Mouse (Mus musculus) heart, postnatal 0 days (tissue): ENCODE measurements around the gene Gal3st4. TPM values are rescaled to one million over a fixed set of nuclear protein-coding genes. Genes with fewer than 3 reads are reported as not detected.
A peak's percentile ranks its signal among the peaks of the same experiment; 100 is the strongest.

Experiments used
- ATAC-seq: fragments of 200-750 bp; cut with Nextera tagmentation; 2 replicates; pipeline ENCODE4 v1.8.0; 2017; ENCODE audit warnings: low read depth, moderate number of reproducible peaks, moderate library complexity; ENCODE audit not compliant: insufficient read depth
- DNase-seq: peaks from one replicate; pipeline ENCODE4 v3.0.0-alpha.2; 2016; ENCODE audit warnings: low spot score
- H3K27ac ChIP-seq: fragments of 300-500 bp; sonication (generic); 2 replicates; pipeline ENCODE4 v1.5.1; 2014; ENCODE audit warnings: low read depth, mild to moderate bottlenecking
- H3K27me3 ChIP-seq: fragments of 300-500 bp; sonication (generic); 2 replicates; pipeline ENCODE4 v1.6.1; 2014; ENCODE audit warnings: low read length, mixed read lengths; ENCODE audit not compliant: control insufficient read depth, insufficient read depth
- H3K36me3 ChIP-seq: fragments of 300-500 bp; sonication (generic); replicated peaks from 2 replicates; pipeline ENCODE4 v1.6.1; 2014; ENCODE audit warnings: low read length, mixed read lengths; ENCODE audit not compliant: control insufficient read depth, insufficient read depth
- H3K4me1 ChIP-seq: fragments of 300-500 bp; sonication (generic); 2 replicates; pipeline ENCODE4 v1.6.1; 2014; ENCODE audit warnings: antibody characterized with exemption; ENCODE audit not compliant: control insufficient read depth, insufficient read depth
- H3K4me2 ChIP-seq: fragments of 300-500 bp; sonication (generic); 2 replicates; pipeline ENCODE4 v1.6.1; 2014; ENCODE audit warnings: low read depth, mild to moderate bottlenecking, low read length, moderate library complexity
- H3K4me3 ChIP-seq: fragments of 300-500 bp; sonication (generic); 2 replicates; pipeline ENCODE4 v1.5.1; 2014; ENCODE audit warnings: low read depth, low read length
- H3K9ac ChIP-seq: fragments of 300-500 bp; sonication (generic); replicated peaks from 2 replicates; pipeline ENCODE4 v1.6.1; 2014; ENCODE audit warnings: low read depth, low read length, mixed read lengths
- H3K9me3 ChIP-seq: fragments of 300-500 bp; sonication (generic); replicated peaks from 2 replicates; pipeline ENCODE4 v1.6.1; 2016; ENCODE audit warnings: low read length; ENCODE audit not compliant: control insufficient read depth
- CTCF ChIP-seq: IDR thresholded peaks from 2 replicates; pipeline ENCODE4 v1.5.1; 2016; ENCODE audit warnings: antibody characterized with exemption, control low read depth, low read depth
- EP300 ChIP-seq: IDR thresholded peaks from 2 replicates; pipeline ENCODE4 v1.6.1; 2016; ENCODE audit warnings: antibody characterized with exemption, low read depth
- WGBS: fragments of 180-500 bp; shearing (Covaris S2); extraction: QIAGEN DNeasy Blood & Tissue Kit; methylation state at CpG from one replicate; pipeline ENCODE4 v1.1.7; 2014; 5-methylcytosine and 5-hydroxymethylcytosine counted together
- polyA plus RNA-seq: library from polyadenylated mRNA; unstranded; fragments of >200 nt; fragmentation: Nextera tagmentation; extraction: Ambion mirVana; gene quantifications from 2 replicates; pipeline ENCODE4 v1.2.1, GENCODE M21; 2015
- total RNA-seq: library from RNA; depleted of rRNA; stranded (reverse); fragments of >200 nt; gene quantifications from 2 replicates; pipeline ENCODE4 v1.2.3, GENCODE M21; 2014; ENCODE audit warnings: low replicate concordance

Gal3st4 gene
- total and polyA plus RNA-seq, 2 experiments from 2014 or later, result 0.60 TPM; not detected in 1

DNA sequence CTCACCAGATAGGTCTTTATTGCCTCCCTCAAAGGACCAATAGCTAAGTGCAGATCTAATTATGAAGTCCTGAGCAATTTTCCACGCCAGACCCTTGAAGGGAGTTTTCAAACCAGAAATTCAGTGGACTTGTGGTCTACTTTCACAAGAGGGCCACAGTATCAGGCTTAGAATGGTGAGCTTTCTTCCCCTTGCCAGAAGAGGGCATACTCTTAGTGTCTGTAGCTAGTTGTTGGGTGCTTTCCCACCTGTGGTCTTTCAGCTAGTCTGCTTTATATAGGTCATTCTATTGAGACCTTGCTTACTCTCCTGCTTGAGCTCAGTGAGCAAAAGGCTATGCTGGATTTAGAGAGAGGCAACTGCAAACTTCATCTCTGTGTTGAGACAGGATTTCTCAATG, 10.9 kb upstream of the Gal3st4 start:
- 41% methylated on average over 1 of the region's 1 CpGs for WGBS
- Histone ChIP-seq H3K4me2 (no peak overlapping the region), H3K4me1 (0 out of 2 replicates have a peak, but pooled peaks cover 4% of the 10 kb centered on the region), H3K27ac (no peak overlapping the region), H3K27me3 (no peaks in the 10 kb centered on the region), H3K9me3 (no peaks in the 10 kb centered on the region), H3K4me3 (no peak overlapping the region), H3K36me3 (no peaks in the 10 kb centered on the region), H3K9ac (no peak overlapping the region)
- ATAC-seq (no peak), DNase-seq (no peak)
- TF ChIP-seq CTCF (no peak), EP300 (no peak)

- Histone ChIP-seq H3K4me1 (0 out of 2 replicates have a peak, but pooled peaks cover 4% of the 10 kb centered on the region), H3K4me3 (no peak overlapping the region), H3K4me2 (no peak overlapping the region), H3K27me3 (no peaks in the 10 kb centered on the region), H3K9me3 (no peaks in the 10 kb centered on the region), H3K27ac (no peak overlapping the region), H3K9ac (no peak overlapping the region), H3K36me3 (no peaks in the 10 kb centered on the region)
- ATAC-seq, result no peak
- no peak for DNase-seq
- WGBS, result 56% methylated on average over 2 of the region's 2 CpGs
- TF ChIP-seq CTCF (no peak), EP300 (no peak)
Observed at GRCm38 (mm10) chr5:138281798-138282197, 9.2 kb upstream of the Gal3st4 start.

DNA sequence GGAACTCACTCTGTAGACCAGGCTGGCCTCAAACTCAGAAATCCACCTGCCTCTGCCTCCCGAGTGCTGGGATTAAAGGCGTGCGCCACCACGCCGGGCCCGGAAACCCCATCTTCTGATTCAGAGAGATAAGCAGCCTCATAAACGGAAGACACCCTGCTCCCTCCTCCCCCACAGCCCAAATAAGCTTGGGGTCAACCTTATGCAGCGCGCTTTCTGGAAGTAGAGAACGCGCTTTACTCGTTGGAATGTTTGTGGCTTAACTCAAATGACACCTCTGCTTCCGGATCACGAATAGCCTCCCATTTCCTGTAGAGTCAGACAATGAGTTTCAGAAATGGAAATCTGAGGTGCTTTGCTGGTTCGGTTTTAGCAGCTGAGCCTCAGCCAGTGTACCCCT, 8.2 kb upstream of the Gal3st4 start:
- H3K4me1 ChIP-seq, result 0 out of 2 replicates have a peak, but pooled peaks cover 4% of the 10 kb centered on the region
- H3K9me3 ChIP-seq, result no peaks in the 10 kb centered on the region
- H3K4me3 ChIP-seq, result no peak overlapping the region
- ATAC-seq (no peak), DNase-seq (no peak)
- 87% methylated on average over 15 of the region's 15 CpGs for WGBS
- no peaks in the 10 kb centered on the region for H3K27me3 ChIP-seq
- TF ChIP-seq EP300 (no peak), CTCF (no peak)
- no peak overlapping the region for H3K9ac ChIP-seq
- no peak overlapping the region for H3K27ac ChIP-seq
- no peaks in the 10 kb centered on the region for H3K36me3 ChIP-seq
- H3K4me2 ChIP-seq, result no peak overlapping the region

DNA sequence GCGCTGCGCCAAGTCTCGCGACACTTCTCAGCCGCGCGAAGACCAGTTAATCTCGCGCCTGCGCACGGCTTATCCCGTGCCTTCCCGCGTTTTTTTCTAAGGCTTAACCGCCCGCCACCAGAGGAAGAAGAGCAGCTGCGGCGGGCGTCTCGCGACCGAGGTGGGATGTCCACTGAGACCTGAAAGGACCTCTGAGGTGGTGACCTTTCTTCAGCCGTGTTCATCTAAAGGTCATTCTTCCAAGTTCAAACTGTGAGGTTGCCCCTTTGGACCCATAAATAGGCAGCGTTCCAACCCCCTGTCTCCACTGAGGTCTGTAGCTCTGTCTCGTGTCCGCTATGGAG, 7.8 kb upstream of the Gal3st4 start:
- Histone ChIP-seq H3K4me3 (peak overlapping the region; percentile 46; the same call in 1 of the 2 replicates), H3K27ac (no peak overlapping the region), H3K9ac (no peak overlapping the region), H3K27me3 (no peaks in the 10 kb centered on the region), H3K9me3 (no peaks in the 10 kb centered on the region), H3K36me3 (no peaks in the 10 kb centered on the region), H3K4me2 (peak overlapping the region; percentile 69), H3K4me1 (0 out of 2 replicates have a peak, but pooled peaks cover 4% of the 10 kb centered on the region)
- TF ChIP-seq EP300 (no peak), CTCF (no peak)
- DNase-seq, result no peak
- 23% methylated on average over 25 of the region's 26 CpGs for WGBS
- no peak for ATAC-seq

GRCm38 (mm10) chr5:138279585-138280424, 7.2 kb upstream of the Gal3st4 start, which contains the start of the genes Gm43720, Gpc2 and Stag3:
Gene Gm43720, minus strand, starts transcription at chr5:138279958.
Gene Gpc2, minus strand, starts transcription at chr5:138280005.
Gene Stag3, plus strand, starts transcription at chr5:138280240.
- H3K4me1 ChIP-seq, result 0 out of 2 replicates have a peak, but pooled peaks cover 4% of the 10 kb centered on the region
- H3K4me2 ChIP-seq, result peak within 1 kb of the TSS; percentile 69
- 0 out of 2 replicates have a peak within 1 kb of the TSS, but pooled peaks have one; percentile 4 for H3K9ac ChIP-seq
- peak within 1 kb of the TSS; percentile 46 for H3K4me3 ChIP-seq
- DNase-seq (peak; percentile 81), ATAC-seq (peak; percentile 95)
- WGBS, result 1% methylated on average over 55 of the region's 56 CpGs
- H3K9me3 ChIP-seq, result no peaks in the 10 kb centered on the region
- H3K36me3 ChIP-seq, result no peaks in the 10 kb centered on the region
- TF ChIP-seq EP300 (no peak), CTCF (no peak)
- no peak within 1 kb of the TSS for H3K27ac ChIP-seq
- no peaks in the 10 kb centered on the region for H3K27me3 ChIP-seq
